Mouse (Mus musculus): ENCODE results near the gene Hoxc6.

Gene Hoxc6

DNA sequence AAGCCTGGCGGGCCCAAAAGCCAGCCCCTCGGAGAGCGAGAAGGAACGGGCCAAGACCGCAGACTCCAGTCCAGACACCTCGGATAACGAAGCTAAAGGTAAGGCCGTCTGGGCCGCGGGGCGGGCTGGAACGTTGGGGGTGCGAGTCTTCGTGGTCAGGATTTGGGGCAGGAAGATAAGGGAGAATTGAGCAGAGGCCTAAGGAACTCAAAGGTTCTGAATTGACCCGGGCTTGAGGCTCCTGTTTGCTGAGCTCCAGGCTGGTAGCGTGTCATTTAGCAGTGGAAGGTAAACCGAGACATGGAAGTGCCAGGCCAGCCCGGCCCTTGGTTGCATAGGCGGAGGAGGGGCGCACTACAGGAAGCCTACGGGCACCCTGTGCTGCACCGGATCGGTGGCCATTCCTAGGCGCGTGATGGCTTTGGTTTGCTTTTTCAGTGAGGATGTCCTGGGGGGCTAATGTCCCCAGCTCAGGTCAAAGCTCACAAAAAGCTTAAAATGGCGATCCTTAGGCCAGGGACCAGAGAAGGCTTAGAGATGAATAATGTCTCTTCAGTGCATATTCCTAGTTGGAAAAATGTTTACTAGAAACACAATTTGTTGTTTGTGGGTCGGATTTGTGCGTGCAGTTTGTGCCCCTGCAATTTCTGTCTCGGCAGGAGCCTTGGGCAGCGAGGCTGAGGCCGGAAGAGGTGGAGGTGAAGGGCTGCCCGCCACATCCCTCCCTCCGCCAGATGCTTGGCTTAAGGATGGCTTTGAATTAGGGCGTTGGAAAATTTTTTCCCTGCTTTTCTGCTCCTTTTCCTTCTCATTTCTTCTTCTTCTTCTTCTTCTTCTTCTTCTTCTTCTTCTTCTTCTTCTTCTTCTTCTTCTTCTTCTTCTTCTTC is 30.3 kb upstream of the Hoxc6 start:
- in situ Hi-C loops (cut with MboI, MseI): no loop called here

DNA sequence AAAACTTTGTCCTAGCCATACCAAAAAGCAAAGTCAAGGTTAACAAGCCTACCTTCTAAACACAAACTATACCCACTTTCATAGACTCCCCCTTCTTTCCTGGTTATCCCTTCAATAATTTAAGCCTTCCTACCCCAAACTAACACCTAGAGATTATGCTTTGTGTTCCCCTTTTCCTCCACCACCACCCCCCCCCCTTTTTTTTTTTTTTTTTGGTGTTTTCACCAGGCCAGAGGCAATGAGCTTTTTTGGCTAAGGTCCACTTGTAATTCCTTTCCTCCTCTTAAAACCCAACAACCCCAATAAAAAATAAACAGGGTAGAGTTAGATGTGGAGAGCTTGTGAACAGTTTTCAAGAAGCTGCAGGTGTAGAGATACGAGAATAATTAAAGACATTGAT is 28.8 kb upstream of the Hoxc6 start:
- in situ Hi-C loops (cut with MboI, MseI): no loop called here

DNA sequence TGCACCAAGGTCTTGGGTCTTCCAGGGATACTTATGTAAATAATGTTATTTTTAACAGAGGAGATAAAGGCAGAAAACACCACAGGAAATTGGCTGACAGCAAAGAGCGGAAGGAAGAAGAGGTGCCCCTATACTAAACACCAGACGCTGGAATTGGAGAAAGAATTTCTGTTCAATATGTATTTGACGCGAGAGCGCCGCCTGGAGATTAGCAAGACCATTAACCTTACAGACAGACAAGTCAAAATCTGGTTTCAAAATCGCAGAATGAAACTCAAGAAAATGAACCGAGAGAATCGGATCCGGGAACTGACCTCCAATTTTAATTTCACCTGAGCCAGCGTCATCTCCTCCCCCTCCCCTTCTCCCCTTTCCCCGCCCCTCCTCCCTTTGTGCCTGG is 27.3 kb upstream of the Hoxc6 start:
- in situ Hi-C loops (cut with MboI, MseI): no loop called here

DNA sequence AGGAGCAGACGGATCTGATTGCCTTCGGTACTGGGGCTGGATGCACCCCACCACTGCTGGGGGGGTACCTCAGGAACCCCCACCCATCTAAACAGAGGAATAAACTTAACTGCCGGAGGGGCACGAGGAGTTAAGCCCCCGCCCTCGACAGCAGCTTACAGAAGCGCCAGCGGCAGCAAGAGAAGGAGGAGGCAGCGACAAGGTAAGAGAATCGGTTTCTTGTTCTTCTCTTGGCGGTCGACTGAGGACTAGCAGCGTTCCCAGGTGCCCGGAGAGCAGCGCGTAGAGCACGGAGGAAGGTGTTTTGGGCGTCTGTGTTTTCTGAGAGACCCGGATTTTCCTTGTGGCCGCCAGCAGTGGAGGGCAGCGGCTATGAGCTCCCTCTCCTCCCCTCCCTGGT is 25.8 kb upstream of the Hoxc6 start:
- in situ Hi-C loops (cut with MboI, MseI): no loop called here

DNA sequence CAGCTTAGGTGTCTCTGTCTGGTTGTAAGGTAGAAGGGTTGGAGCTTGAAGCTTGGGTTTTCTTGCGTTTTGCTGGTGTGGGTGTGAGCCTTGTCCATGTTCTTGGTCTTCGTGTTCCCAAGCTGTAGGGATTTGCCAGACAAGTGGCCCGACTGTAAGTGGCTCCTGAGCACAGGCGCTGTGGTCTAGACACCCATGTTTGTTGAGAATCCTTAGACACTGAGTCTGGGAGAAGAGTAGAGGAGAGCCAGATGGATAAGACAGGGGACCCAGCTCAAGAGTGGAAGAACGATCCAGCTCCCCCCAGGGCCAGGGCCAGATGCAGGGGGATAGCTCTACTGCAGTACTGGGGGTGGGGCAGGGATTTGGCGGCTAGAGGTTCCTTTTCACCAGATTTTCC is 25.3 kb upstream of the Hoxc6 start:
- in situ Hi-C loops (cut with MboI, MseI): no loop called here

DNA sequence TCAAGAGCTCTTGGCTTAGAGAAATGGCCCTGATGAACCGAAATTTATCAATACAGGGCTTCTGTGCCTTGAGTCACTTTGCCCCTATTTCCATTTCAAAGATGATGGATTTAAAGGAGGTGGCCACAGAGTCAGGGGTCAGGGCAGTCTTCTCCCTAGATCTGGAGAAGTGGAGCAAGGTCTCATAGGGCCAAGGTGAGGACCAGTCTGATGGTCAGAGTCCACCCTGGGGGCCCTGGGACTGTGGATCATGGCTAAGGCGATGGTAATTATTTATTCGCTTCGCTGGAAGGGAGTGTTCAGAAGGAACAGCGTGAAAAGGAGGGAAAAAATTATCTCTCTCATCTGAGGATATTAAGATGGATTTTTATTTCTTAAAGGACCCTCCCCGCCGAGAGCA is 23.0 kb upstream of the Hoxc6 start:
- in situ Hi-C loops (cut with MboI, MseI): loop anchor here (25.0 kb wide), 1 partner anchor 337 kb away; the partner anchor contains the start of gene Gpr84

DNA sequence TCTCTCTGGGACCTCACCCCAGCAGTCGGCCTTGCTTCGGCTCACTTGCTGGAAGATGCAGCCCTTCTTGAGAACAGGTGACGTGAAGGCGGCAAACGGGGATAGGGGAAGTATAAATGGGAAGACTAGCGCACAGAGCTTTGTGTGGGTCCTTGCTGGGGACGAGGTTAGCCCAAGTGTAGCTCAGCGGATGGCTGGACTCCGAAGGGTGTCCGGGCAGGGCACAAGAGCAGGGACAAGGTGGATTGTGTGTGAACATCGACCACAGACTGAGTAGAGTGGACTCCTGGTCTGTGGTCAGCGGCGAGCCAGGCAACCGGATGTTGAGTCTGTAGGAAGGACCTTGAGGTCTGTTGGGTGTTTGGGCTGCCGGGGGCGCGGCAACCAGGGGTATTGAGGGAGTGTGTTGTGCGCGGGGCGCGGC is 22.4 kb upstream of the Hoxc6 start:
- in situ Hi-C loops (cut with MboI, MseI): loop anchor here (25.0 kb wide), 1 partner anchor 337 kb away; the partner anchor contains the start of gene Gpr84

DNA sequence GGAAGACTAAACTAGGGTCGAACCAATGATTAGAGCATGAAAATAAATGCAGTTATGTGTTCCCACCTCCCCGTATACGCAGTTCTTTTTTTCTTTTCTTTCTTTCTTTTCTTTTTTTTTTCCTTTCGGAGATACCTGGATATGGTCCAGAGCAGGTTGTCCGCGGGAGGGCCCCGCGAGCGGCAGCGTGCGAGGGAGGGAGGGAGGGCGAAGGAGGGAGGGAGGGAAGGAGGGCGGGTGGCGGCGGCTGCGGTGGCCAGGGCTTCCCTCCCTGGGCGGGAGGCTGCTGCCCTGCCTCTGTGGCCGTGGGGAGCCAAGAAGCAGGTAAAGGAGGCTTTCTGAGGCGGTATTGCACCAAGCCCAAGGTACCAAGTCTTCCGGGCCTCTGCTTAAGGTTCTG is 21.9 kb upstream of the Hoxc6 start, which contains the start of gene Hoxc9:
Gene Hoxc9, plus strand, starts transcription at position 269 of the 400 bp plus-strand sequence.
- in situ Hi-C loops (cut with MboI, MseI): loop anchor here (25.0 kb wide), 1 partner anchor 336 kb away; the partner anchor contains the start of gene Gpr84

DNA sequence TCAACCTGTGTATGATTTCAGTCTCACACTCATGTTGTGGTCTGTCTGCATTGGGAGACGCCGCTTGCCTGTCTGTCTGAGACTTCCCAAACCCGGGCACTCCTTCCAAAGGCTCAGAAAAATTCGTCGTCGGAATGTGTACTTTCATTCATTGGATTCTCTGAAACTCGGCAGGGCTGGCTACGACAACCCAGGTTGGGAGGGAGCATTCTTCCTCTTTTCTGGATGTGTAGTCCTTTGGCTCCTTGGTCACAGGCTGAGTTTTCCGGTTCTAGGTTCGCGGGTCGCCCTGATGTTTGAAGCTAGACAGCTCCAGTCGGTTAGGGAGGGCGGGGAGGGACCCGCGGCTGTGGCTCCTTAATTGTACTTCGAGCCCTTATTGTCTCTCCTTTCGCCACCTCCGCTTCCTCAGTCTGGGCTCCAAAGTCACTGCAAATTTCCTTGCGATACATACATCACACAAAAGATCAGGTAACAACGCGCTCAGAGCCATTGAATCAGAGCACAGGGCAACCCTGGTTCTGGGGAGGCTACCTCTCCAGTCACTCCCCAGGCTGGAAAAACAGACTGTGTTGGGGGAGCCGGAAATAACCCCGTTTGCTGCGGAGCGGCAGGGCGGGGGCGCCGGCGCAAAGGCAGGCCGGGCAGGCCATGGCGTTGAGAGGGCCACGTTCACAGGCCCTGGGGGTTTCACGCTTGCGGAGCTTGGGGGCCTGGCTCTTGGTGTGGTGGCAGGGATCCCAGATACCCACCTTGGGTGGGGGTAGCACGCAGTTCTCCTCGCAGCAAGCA is 21.2 kb upstream of the Hoxc6 start:
- in situ Hi-C loops (cut with MboI, MseI): loop anchor here (25.0 kb wide), 1 partner anchor 335 kb away; the partner anchor contains the start of gene Gpr84

DNA sequence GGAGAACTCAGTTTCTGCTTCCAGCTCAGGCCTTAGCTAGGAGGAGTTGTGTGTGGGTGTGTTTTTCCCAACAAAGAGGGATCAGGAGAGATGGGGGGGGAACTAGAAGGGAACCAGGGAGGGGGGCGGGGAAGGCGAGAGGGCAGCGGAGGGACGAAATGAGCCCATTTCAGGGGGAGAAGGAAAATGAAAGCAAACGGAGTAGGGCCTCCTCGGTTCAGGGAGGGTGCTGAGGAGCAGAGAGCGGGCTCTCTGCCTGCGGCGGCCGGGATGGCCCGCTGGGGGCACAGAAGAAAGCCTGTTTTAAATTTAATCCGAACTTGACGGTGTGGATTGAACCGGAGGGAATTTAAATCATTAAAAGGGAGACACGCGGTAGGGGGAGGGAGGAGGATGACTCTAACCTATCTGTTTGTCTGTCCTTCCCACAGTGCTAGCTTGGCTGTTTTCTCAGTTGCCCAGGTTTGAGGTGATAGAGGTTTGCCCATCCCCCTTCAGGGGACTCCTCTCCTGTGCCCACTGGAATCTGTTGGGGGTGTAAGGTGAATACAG is 20.6 kb upstream of the Hoxc6 start:
- in situ Hi-C loops (cut with MboI, MseI): loop anchor here (25.0 kb wide), 1 partner anchor 335 kb away; the partner anchor contains the start of gene Gpr84

DNA sequence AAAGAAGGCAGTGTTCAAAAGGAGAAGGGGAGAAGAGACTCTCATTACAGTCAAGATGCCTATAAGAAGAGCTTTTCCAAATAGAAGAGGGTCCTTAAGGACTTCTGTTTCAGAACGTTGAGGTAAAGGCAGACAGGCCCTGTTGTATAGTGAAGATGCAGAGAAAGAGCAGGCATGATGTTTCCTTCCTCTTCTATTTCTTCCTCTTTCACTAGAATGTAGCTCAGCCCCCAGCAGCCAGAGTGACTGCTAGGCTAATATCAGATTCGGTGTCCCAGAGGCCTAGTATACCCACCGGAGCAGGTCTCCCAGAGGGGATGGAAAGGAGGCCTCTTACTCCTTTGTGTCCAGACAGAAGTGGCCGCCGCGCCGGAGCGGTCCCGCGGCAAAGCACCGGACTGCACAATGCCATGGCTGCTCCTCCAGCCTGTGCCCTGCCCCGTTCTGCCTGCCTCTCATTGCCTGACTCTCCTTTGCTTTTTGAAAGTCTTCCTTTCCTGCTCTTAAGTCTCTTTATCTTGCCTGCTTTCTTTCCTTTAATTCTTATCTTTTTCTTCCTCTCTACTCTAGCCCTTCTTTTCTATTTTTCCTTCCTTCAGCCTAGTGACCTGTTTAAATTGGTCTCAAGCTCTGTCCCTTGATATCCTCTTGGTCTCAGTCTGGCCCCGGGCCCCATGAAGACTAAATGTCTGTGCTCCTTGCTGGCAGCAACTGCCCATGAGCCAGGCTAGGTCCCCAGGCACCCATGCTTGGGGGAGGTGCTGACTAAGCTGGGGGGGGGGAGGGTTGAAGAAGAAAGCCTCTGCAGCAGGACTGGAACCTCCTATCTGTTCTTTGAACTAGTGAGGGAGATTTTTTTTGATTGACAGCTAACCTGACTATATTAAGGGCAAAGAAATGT is 19.2 kb upstream of the Hoxc6 start:
- in situ Hi-C loops (cut with MboI, MseI): loop anchor here (25.0 kb wide), 1 partner anchor 333 kb away; the partner anchor contains the start of gene Gpr84

DNA sequence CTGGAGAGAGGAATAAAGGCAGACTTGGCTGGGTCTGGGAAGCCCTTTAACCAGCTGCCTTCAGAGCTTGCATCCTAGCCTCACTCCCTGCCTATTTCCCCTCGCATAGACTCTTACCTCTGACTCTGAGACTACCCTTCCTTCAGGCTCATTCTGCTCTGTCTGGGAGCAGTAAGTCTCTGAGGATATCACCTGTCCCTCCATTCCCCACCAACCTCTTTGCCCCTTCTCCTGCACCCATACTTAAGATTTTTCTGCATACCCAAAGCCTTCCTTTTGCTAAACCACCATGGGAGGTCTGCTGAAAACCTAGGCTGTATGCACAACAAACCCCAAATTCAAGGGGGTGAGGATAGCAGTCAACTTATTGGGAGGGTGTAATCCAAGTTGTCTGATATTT is 18.1 kb upstream of the Hoxc6 start:
- in situ Hi-C loops (cut with MboI, MseI): loop anchor here (25.0 kb wide), 1 partner anchor 332 kb away; the partner anchor contains the start of gene Gpr84

DNA sequence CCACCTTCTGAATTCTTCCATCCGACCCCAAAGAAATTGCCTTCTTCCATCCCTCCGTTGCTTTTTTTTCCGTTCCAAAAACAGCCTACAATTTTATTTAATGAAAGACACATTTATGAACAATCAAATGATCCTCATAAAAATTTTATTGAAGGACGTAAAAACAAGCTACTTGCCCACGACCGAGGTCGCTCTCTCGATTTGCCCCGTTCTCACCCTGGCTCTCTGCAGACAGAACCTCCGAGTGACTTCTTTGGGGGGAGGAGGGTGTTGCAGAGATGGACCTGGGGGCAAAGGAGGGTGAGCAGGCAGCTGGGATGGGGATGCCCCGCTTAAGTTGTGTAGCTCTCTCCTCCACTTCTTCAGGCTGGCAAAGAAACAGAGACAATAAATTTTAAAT is 17.7 kb upstream of the Hoxc6 start:
- in situ Hi-C loops (cut with MboI, MseI): loop anchor here (25.0 kb wide), 1 partner anchor 332 kb away; the partner anchor contains the start of gene Gpr84

DNA sequence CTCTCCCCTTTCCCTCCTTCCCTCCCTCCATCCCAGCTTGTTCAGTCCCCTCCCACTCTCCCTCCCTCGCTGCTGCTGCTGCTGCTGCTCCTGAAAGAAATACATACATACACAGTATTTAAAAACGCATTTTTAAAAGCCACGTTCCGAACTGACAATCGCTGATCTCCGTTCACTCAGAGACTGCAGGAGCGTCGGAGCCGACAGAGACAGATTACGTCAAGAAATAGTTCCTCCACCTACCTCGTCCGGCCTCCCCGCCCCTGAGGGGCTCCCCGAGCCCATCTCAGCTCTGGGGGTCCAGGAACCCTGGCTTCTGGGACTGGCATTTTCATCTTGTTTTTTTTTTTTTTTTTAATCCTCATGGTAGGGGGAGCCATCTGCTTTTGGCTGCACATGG is 17.1 kb upstream of the Hoxc6 start:
- in situ Hi-C loops (cut with MboI, MseI): loop anchor here (25.0 kb wide), 1 partner anchor 331 kb away; the partner anchor contains the start of gene Gpr84

DNA sequence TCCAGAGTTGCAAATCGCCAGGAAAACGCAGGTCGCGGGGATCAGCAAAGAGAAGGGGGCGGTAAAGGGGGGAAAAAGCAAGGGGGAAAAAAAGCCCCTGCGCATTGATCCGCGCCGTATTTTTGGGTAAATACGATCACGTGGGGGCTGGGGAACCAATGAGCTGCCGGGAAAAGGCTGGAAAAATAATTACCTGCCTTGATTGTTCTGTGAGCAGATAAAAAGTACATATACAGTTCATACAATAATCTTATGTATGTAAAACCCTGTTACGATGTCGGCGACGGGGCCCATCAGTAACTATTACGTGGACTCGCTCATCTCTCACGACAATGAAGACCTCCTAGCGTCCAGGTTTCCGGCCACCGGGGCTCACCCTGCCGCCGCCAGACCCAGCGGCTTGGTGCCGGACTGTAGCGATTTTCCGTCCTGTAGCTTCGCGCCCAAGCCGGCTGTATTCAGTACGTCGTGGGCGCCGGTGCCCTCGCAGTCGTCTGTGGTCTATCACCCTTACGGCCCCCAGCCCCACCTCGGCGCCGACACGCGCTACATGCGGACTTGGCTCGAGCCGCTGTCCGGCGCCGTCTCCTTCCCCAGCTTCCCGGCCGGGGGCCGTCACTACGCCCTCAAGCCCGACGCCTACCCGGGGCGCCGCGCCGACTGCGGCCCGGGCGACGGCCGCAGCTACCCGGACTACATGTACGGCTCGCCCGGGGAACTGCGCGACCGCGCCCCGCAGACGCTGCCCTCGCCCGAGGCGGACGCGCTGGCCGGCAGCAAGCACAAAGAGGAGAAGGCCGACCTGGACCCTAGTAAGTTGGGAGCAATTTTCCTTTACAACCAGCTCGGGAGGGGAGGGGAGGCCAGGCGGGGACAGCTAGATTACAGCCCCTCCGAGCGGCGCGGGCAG is 16.4 kb upstream of the Hoxc6 start:
- in situ Hi-C loops (cut with MboI, MseI): loop anchor here (25.0 kb wide), 1 partner anchor 331 kb away; the partner anchor contains the start of gene Gpr84

DNA sequence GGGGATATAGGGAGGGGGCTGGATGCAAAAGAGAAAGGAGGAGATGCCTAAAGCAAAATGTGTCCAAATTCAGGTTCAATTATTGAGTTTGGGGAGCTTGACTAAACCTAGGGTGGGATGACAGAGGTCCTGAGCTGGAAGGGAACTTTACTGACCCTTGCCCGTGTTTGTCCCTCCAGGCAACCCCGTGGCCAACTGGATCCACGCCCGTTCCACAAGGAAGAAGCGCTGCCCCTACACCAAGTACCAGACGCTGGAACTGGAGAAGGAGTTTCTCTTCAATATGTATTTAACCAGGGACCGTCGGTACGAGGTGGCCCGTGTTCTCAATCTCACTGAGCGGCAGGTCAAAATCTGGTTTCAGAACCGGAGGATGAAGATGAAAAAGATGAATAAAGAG is 14.3 kb upstream of the Hoxc6 start:
- in situ Hi-C loops (cut with MboI, MseI): loop anchor here (25.0 kb wide), 1 partner anchor 329 kb away; the partner anchor contains the start of gene Gpr84

DNA sequence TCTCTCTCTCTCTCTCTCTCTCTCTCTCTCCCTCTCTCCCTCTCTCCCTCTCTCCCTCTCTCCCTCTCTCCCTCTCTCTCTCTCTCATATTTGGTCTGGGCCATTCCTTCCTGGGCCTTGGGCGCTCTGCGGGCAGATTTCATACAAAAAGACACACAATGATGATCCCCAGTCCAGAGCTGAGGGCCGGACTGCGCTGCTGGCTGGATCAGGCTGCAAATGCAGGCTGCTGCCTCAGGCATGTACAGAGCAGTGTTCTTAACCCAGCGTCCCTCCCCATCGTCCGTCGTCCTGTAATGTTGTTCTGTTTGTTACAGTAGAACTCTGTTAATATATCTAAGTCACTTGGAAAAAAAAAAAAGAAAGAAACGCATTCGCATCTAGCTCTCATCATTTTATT is 13.5 kb upstream of the Hoxc6 start:
- in situ Hi-C loops (cut with MboI, MseI): loop anchor here (25.0 kb wide), 1 partner anchor 328 kb away; the partner anchor contains the start of gene Gpr84

DNA sequence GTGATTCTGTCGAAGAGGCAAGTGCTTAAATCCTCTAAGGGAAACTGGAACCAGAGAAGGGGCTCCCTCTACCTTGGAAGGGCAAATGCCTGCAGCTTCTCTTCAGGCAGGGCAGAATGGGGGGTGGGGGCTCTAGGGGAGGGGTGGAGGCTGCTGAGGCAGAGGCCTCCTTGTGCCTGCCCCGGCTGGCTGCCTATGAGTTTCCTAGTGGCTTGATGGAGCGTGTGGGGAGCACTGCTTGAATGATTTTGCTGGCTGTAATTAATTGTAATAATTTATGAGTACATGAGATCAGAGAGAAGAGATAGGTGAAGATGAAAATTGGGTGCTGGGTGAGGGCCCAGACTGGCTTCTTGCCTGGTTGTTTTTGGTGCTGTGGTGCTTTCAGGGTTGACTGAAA is 13.1 kb upstream of the Hoxc6 start:
- in situ Hi-C loops (cut with MboI, MseI): loop anchor here (5.0 to 25.0 kb wide), 2 partner anchors 187 to 327 kb away; partner anchors contain the start of gene Gpr84

All from T-helper 2 cell (primary cell).